Mouse (Mus musculus): ENCODE data around the gene Plpp4.

DNA sequence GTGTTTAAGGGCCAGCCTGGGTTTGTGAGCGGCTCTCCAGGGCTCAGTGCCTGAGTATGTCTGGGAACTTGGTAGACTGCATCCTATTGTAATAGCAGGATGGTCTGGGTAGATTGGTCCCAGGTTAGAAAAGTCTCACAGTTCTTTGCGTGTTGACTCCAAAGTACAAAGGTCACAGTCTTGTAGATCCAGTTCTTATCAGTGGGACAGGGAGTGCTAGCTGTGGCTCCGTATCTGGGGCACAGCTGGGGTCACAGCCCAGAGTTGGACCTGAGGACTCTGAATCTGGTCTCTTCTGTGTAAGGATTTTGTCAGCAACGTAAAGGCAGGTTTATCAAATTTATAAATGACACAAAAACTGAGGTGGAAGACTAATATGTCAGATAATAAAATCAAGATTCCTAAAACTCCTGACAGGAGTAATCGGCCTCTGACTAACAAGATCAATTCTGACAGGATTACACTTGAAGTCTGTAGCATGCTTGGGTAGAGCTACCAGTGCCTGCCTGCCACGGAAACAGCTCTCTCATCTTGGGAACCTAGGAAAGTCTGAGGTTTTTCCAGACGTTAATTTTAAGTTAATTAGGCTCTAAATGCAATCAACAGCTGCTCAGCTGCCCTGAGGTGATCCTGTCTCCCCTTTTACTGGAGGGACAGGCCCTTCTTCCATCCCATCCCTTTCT, 28.5 kb downstream of the Plpp4 start:
- TF ChIP-seq CTCF (IDR thresholded peaks at IDR 0.05; ENCODE audit: low read depth) (no peak), EP300 (IDR thresholded peaks at IDR 0.05; ENCODE audit: low read depth) (no peak)
